Mouse (Mus musculus) small intestine, adult 2 months (tissue): ENCODE results near the gene Mfap2.

Source experiments
- CTCF ChIP-seq: fragments of 200-500 bp; IDR thresholded peaks from 2 replicates; pipeline ENCODE4 v1.5.1; 2012; ENCODE audit warnings: low read depth, mild to moderate bottlenecking, control low read depth, inconsistent platforms, low read length, moderate library complexity, mixed read lengths; ENCODE audit not compliant: insufficient replicate concordance, insufficient read length; ENCODE audit errors: extremely low read depth
- POLR2A ChIP-seq: fragments of 200-500 bp; IDR thresholded peaks from 2 replicates; pipeline ENCODE4 v1.6.1; 2012; ENCODE audit warnings: low read depth, mild to moderate bottlenecking, control low read depth, inconsistent platforms, low read length, moderate library complexity

DNA sequence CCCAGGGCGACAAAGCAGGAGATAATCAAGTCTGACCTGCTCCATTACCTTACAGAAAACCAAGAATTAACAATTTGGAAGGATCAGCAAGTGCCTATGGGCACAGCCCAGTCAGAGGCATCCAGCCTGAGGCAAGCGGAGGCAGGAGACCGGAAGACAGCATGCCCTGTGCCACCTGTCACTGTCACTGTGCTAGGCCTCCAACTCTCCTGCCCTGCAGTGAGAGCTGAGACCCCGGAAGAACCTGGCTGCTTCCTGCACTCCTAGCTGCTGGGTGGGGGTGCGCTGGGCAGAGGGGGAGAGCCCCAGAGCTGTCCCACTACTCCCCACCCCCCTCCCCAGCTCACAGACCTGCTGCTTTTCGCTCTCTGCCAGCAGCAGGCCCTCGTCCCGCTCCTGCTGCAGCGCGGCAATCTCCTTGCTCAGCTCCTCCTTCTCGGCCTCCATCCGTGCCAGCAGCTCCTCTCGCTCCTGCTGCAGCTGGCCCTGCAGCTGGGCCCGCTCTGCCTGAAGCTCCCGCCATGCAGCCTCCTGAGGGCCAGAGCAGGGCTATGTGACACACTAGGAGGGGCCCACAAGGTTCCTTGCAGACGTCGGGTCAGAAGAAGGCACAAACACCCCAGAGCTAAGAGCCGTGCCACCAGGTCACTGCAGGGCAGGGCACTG lies 20.5 kb downstream of the Mfap2 start:
- no peak for TF ChIP-seq CTCF
- TF ChIP-seq POLR2A = no peak
